Mouse (Mus musculus) lung, postnatal 0 days (tissue): ENCODE measurements around the gene Gm43302.
"Not testable (repeated sequence)": the region's sequence is repeated elsewhere in the genome, so short reads cannot be mapped to it uniquely, and the experiment has no call there.

Source experiments
- CTCF ChIP-seq: IDR thresholded peaks from 2 replicates; pipeline ENCODE4 v1.5.1; 2016; ENCODE audit warnings: antibody characterized with exemption, mild to moderate bottlenecking
- EP300 ChIP-seq: IDR thresholded peaks from 2 replicates; pipeline ENCODE4 v1.6.1; 2016; ENCODE audit warnings: antibody characterized with exemption, mild to moderate bottlenecking, control low read depth

DNA sequence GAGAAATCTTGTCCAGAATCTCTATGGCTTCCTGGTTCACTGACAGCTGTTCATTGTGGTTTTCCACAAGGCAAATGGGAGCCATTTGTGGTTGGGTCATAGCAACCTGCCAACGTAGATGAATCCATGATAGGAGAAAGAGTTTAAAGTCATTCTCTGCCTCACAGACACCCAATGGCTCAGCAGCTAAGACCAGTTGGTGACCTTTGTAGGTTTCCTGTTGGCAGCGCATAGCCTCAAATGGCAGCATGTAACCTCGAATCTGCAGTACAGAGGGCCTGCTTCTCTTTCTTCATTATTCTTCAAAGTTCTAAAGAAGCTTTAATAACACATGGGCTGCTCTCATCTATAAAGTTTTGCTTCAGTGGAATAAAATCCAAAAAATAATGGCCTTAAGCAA lies 2.6 kb downstream of the Gm43302 start:
- not testable (repeated sequence) for TF ChIP-seq CTCF, EP300
